Mouse (Mus musculus) heart, embryonic 11.5 days (tissue): ENCODE measurements at regions not wholly inside any gene's neighbourhood (a gene's known extent, or its start where the extent isn't known, plus 50 kb on each side); places are given as distances from the start of the nearest gene placed in this dataset.

Experiments
- ATAC-seq: fragments of 200-750 bp; cut with Nextera tagmentation; replicated peaks from 2 replicates; pipeline ENCODE4 v1.8.0; 2017; ENCODE audit warnings: moderate library complexity; ENCODE audit not compliant: insufficient number of reproducible peaks, low FRiP score, low TSS enrichment
- H3K27ac ChIP-seq: fragments of 300-500 bp; sonication (generic); 2 replicates; pipeline ENCODE4 v1.5.1; 2014; ENCODE audit warnings: mild to moderate bottlenecking, low read depth, low read length
- H3K27me3 ChIP-seq: fragments of 300-500 bp; sonication (generic); 2 replicates; pipeline ENCODE4 v1.6.1; 2014; ENCODE audit warnings: mild to moderate bottlenecking, low read length, mixed read lengths; ENCODE audit not compliant: control insufficient read depth, insufficient read depth
- H3K36me3 ChIP-seq: fragments of 300-500 bp; sonication (generic); 2 replicates; pipeline ENCODE4 v1.6.1; 2014; ENCODE audit warnings: mild to moderate bottlenecking, low read length, moderate library complexity, mixed read lengths; ENCODE audit not compliant: control insufficient read depth, insufficient read depth
- H3K4me1 ChIP-seq: fragments of 300-500 bp; sonication (generic); 2 replicates; pipeline ENCODE4 v1.6.1; 2014; ENCODE audit warnings: low read length; ENCODE audit not compliant: control insufficient read depth, insufficient read depth
- H3K4me2 ChIP-seq: fragments of 300-500 bp; sonication (generic); 2 replicates; pipeline ENCODE4 v1.6.1; 2014; ENCODE audit warnings: mild to moderate bottlenecking, moderate library complexity
- H3K4me3 ChIP-seq: fragments of 300-500 bp; sonication (generic); 2 replicates; pipeline ENCODE4 v1.5.1; 2014; ENCODE audit warnings: low read depth, low read length
- H3K9ac ChIP-seq: fragments of 300-500 bp; sonication (generic); 2 replicates; pipeline ENCODE4 v1.6.1; 2014; ENCODE audit warnings: mild to moderate bottlenecking, low read depth, low read length, moderate library complexity
- H3K9me3 ChIP-seq: fragments of 300-500 bp; sonication (generic); replicated peaks from 2 replicates; pipeline ENCODE4 v1.6.1; 2016; ENCODE audit warnings: low read length; ENCODE audit not compliant: control insufficient read depth
- WGBS: fragments of 180-500 bp; shearing (Covaris S2); extraction: QIAGEN DNeasy Blood & Tissue Kit; methylation state at CpG from one replicate; pipeline ENCODE4 v1.1.7; 2014; ENCODE audit not compliant: insufficient replicate concordance; 5-methylcytosine and 5-hydroxymethylcytosine counted together

GRCm38 (mm10) chr7:67424810-67425485 is 52.3 kb upstream of the Mef2a start:
- peaks cover 19% of the 10 kb centered on the region for H3K4me1 ChIP-seq
- WGBS = 52% methylated on average over 8 of the region's 8 CpGs
- H3K9me3 ChIP-seq = no peaks in the 10 kb centered on the region
- no peak overlapping the region for H3K27ac ChIP-seq
- no peak overlapping the region for H3K9ac ChIP-seq
- no peaks in the 10 kb centered on the region for H3K27me3 ChIP-seq
- no peak overlapping the region for H3K4me2 ChIP-seq
- ATAC-seq = no peak
- H3K4me3 ChIP-seq = no peak overlapping the region
- H3K36me3 ChIP-seq = no peaks in the 10 kb centered on the region
